Mouse (Mus musculus) layer of hippocampus, postnatal 14 days (tissue): ENCODE results near the gene Aspg. TPM values are rescaled to one million over a fixed set of nuclear protein-coding genes. Genes with fewer than 3 reads are reported as not detected.

ENCODE experiments used
- microRNA-seq, 2 experiments: library from miRNA; unstranded; fragments of <30 nt; microRNA quantifications; one replicate each; pipeline ENCODE4 v1.2.0; 2021
- total RNA-seq, 2 experiments: library from RNA; stranded (reverse); gene quantifications; 2 replicates each; pipeline ENCODE4 v1.2.3; 2021

The Aspg gene
- total RNA-seq, 2 experiments from 2014 or later, result 4.2 to 4.7 TPM

Small RNA genes within 50 kb of the gene (microRNA-seq; reads per million reads assigned to microRNA genes)
- gene Mir203, result 65.1 to 69.5 reads per million in 2 experiments
- gene Mir3073a, result 0 reads per million in 2 experiments
- 0 reads per million in 2 experiments for gene Mir3073b

Other genes with a start within 250 kb of the Aspg start
- 10 to 100 TPM; 79.3 to 83.0 TPM for gene Ppp1r13b, start 198.6 kb upstream of the Aspg start, total RNA-seq
- gene Atp5mpl, start 139.7 kb upstream of the Aspg start, total RNA-seq, result 100 to 1,000 TPM; 434 to 440 TPM
- under 1 TPM; 0.12 to 0.16 TPM for gene Tdrd9, start 135.1 kb upstream of the Aspg start, total RNA-seq
- under 1 TPM in 1 of 2 experiments, not detected in 1; 0.38 TPM for gene Rd3l, start 125.4 kb upstream of the Aspg start, total RNA-seq
- 1 to 10 TPM; 7.0 to 8.9 TPM for gene Kif26a, start 39.5 kb downstream of the Aspg start, total RNA-seq